Mouse (Mus musculus) midbrain, postnatal 0 days (tissue): Measurements from ENCODE around the gene Zfp653. TPM values are rescaled to one million over a fixed set of nuclear protein-coding genes. Genes with fewer than 3 reads are reported as not detected.

ENCODE experiments used
- ATAC-seq: fragments of 200-750 bp; cut with Nextera tagmentation; 2 replicates; pipeline ENCODE4 v1.8.0; 2017; ENCODE audit warnings: moderate number of reproducible peaks, mild to moderate bottlenecking, moderate TSS enrichment, moderate library complexity; ENCODE audit not compliant: low FRiP score
- DNase-seq: peaks from one replicate; pipeline ENCODE4 v3.0.0-alpha.2; 2015; ENCODE audit warnings: low spot score
- H3K27ac ChIP-seq: fragments of 300-500 bp; sonication (generic); 2 replicates; pipeline ENCODE4 v1.5.1; 2014; ENCODE audit warnings: low read depth, mild to moderate bottlenecking, low read length, mixed read lengths
- H3K27me3 ChIP-seq: fragments of 300-500 bp; sonication (generic); 2 replicates; pipeline ENCODE4 v1.6.1; 2014; ENCODE audit warnings: low read length, control low read depth, mixed read lengths; ENCODE audit not compliant: insufficient read depth
- H3K36me3 ChIP-seq: fragments of 300-500 bp; sonication (generic); 2 replicates; pipeline ENCODE4 v1.6.1; 2014; ENCODE audit warnings: low read length, control low read depth, mixed read lengths; ENCODE audit not compliant: insufficient read depth
- H3K4me1 ChIP-seq: fragments of 300-500 bp; sonication (generic); 2 replicates; pipeline ENCODE4 v1.6.1; 2014; ENCODE audit warnings: mild to moderate bottlenecking, control low read depth, antibody characterized with exemption, low read length, mixed read lengths; ENCODE audit not compliant: insufficient read depth
- H3K4me2 ChIP-seq: fragments of 300-500 bp; sonication (generic); 2 replicates; pipeline ENCODE4 v1.6.1; 2014; ENCODE audit warnings: low read depth, mild to moderate bottlenecking, low read length, mixed read lengths; ENCODE audit not compliant: poor library complexity, severe bottlenecking
- H3K4me3 ChIP-seq: fragments of 300-500 bp; sonication (generic); 2 replicates; pipeline ENCODE4 v1.5.1; 2014; ENCODE audit warnings: low read depth, mild to moderate bottlenecking, low read length, moderate library complexity
- H3K9ac ChIP-seq: fragments of 300-500 bp; sonication (generic); replicated peaks from 2 replicates; pipeline ENCODE4 v1.6.1; 2014; ENCODE audit warnings: mild to moderate bottlenecking, low read length, moderate library complexity, mixed read lengths; ENCODE audit not compliant: poor library complexity, severe bottlenecking
- H3K9me3 ChIP-seq: fragments of 300-500 bp; sonication (generic); 2 replicates; pipeline ENCODE4 v1.6.1; 2016; ENCODE audit warnings: low read length, control low read depth
- CTCF ChIP-seq: IDR thresholded peaks from 2 replicates; pipeline ENCODE4 v1.5.1; 2016; ENCODE audit warnings: antibody characterized with exemption, mild to moderate bottlenecking
- WGBS: fragments of 180-500 bp; shearing (Covaris S2); extraction: QIAGEN DNeasy Blood & Tissue Kit; methylation state at CpG from one replicate; pipeline ENCODE4 v1.1.7; 2014; 5-methylcytosine and 5-hydroxymethylcytosine counted together
- microRNA-seq: library from miRNA; unstranded; fragments of <30 nt; microRNA quantifications from one replicate; pipeline ENCODE4, GENCODE M21; 2016; ENCODE audit warnings: borderline number of aligned reads
- polyA plus RNA-seq: library from polyadenylated mRNA; unstranded; fragments of >200 nt; fragmentation: Nextera tagmentation; extraction: Ambion mirVana; gene quantifications from 2 replicates; pipeline ENCODE4 v1.2.1, GENCODE M21; 2015
- total RNA-seq: library from RNA; depleted of rRNA; stranded (reverse); fragments of >200 nt; gene quantifications from 2 replicates; pipeline ENCODE4 v1.2.3, GENCODE M21; 2014; rRNA removed

Zfp653 gene
- total and polyA plus RNA-seq, 2 experiments from 2014 or later: 15.1 to 30.0 TPM

DNA sequence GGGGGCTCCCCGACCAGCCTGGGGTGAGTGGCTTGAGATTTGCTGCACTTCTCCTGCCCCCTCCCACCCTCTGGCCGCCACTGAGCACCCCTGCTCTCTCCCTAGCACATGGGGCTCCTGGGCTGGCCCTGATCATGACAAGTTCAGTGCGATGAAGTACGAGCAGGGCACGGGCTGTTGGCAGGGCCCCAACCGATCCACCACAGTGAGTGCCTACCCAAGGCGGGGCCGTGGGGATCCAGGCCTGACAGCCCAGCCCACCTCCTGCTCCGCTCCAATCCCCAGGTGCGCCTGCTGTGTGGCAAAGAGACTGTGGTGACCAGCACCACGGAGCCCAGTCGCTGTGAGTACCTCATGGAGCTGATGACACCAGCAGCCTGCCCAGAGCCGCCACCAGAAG is 58.4 kb downstream of the Zfp653 start:
- TF ChIP-seq CTCF: no peak
- Histone ChIP-seq H3K4me3 (no peak overlapping the region), H3K27me3 (no peaks in the 10 kb centered on the region), H3K4me1 (no peaks in the 10 kb centered on the region), H3K4me2 (no peak overlapping the region), H3K36me3 (peaks cover 83% of the 10 kb centered on the region), H3K27ac (no peak overlapping the region), H3K9me3 (no peaks in the 10 kb centered on the region), H3K9ac (no peak overlapping the region)
- 96% methylated on average over 12 of the region's 13 CpGs for WGBS
- DNase-seq (no peak), ATAC-seq (no peak)

DNA sequence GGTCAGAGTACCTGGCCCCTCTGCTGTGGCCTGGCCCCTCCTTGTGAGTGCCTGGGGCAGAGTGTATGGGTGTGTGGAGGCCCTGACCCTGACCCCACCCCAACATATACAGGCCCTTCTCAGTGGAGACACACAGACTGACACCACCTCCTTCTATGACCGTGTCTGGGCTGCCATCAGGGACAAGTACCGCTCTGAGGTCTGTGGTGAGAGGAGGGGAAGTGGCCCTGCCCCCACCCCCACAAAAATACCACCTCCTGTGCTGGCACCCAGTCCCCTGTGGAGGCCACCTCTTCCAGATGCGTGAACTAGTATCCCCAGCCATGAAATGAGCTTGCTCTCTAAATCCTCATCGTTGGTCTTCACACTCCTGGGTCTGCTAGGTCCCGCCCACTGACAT is 60.1 kb downstream of the Zfp653 start:
- ATAC-seq (no peak), DNase-seq (no peak)
- Histone ChIP-seq H3K4me3 (no peak overlapping the region), H3K36me3 (peaks cover 85% of the 10 kb centered on the region), H3K4me2 (no peak overlapping the region), H3K9ac (no peak overlapping the region), H3K27ac (no peak overlapping the region), H3K9me3 (no peaks in the 10 kb centered on the region), H3K27me3 (no peaks in the 10 kb centered on the region), H3K4me1 (no peaks in the 10 kb centered on the region)
- WGBS: 86% methylated on average over 5 of the region's 5 CpGs
- TF ChIP-seq CTCF: no peak

Small RNA genes lying within 50 kb of the gene (microRNA-seq; reads per million reads assigned to microRNA genes)
- gene Mir7084: not detected

Other genes with a start within 250 kb of the Zfp653 start
- gene Angptl8, start 235.9 kb downstream of the Zfp653 start, total RNA-seq: not detected in 2 replicates
- gene Angptl8, start 235.9 kb downstream of the Zfp653 start, polyA plus RNA-seq: 0.20 and 0.48 TPM in 2 replicates
- 18.0 and 18.8 TPM in 2 replicates for gene Dock6, start 218.7 kb downstream of the Zfp653 start, total RNA-seq
- 10.3 and 11.3 TPM in 2 replicates for gene Dock6, start 218.7 kb downstream of the Zfp653 start, polyA plus RNA-seq
- gene Rab3d, start 153.2 kb downstream of the Zfp653 start, total RNA-seq: 15.9 and 26.0 TPM in 2 replicates
- gene Rab3d, start 153.2 kb downstream of the Zfp653 start, polyA plus RNA-seq: 17.4 and 18.1 TPM in 2 replicates
- gene Ccdc159, start 143.9 kb downstream of the Zfp653 start, total RNA-seq: 6.6 and 12.2 TPM in 2 replicates
- 4.7 and 5.2 TPM in 2 replicates for gene Ccdc159, start 143.9 kb downstream of the Zfp653 start, polyA plus RNA-seq
- gene Tmem205, start 143.8 kb downstream of the Zfp653 start, total RNA-seq: 32.1 and 50.9 TPM in 2 replicates
- gene Tmem205, start 143.8 kb downstream of the Zfp653 start, polyA plus RNA-seq: 44.2 and 50.1 TPM in 2 replicates
- gene Plppr2, start 134.3 kb downstream of the Zfp653 start, total RNA-seq: 129 and 165 TPM in 2 replicates
- 129 and 136 TPM in 2 replicates for gene Plppr2, start 134.3 kb downstream of the Zfp653 start, polyA plus RNA-seq
- gene Swsap1, start 115.6 kb downstream of the Zfp653 start, total RNA-seq: 33.7 and 38.6 TPM in 2 replicates
- 7.1 and 8.0 TPM in 2 replicates for gene Swsap1, start 115.6 kb downstream of the Zfp653 start, polyA plus RNA-seq
- gene Epor, start 107.9 kb downstream of the Zfp653 start, total RNA-seq: 2.7 TPM in 1 of 2 replicates, not detected in the other
- 1.7 and 1.9 TPM in 2 replicates for gene Epor, start 107.9 kb downstream of the Zfp653 start, polyA plus RNA-seq
- gene Rgl3, start 81.9 kb downstream of the Zfp653 start, total RNA-seq: 0.76 and 2.8 TPM in 2 replicates
- 0.85 and 1.1 TPM in 2 replicates for gene Rgl3, start 81.9 kb downstream of the Zfp653 start, polyA plus RNA-seq
- 4.3 and 5.8 TPM in 2 replicates for gene Ccdc151, start 68.7 kb downstream of the Zfp653 start, total RNA-seq
- 5.0 and 5.1 TPM in 2 replicates for gene Ccdc151, start 68.7 kb downstream of the Zfp653 start, polyA plus RNA-seq
- gene Prkcsh, start 68.6 kb downstream of the Zfp653 start, total RNA-seq: 71.9 and 85.8 TPM in 2 replicates
- 62.8 and 64.9 TPM in 2 replicates for gene Prkcsh, start 68.6 kb downstream of the Zfp653 start, polyA plus RNA-seq
- gene Elavl3, start 19.4 kb downstream of the Zfp653 start, total RNA-seq: 215 and 239 TPM in 2 replicates
- 75.2 and 78.7 TPM in 2 replicates for gene Elavl3, start 19.4 kb downstream of the Zfp653 start, polyA plus RNA-seq
- gene Gm49318, start 117 bp downstream of the Zfp653 start, total RNA-seq: 4.1 TPM in 1 of 2 replicates, not detected in the other
- gene Gm49318, start 117 bp downstream of the Zfp653 start, polyA plus RNA-seq: 0.25 and 0.36 TPM in 2 replicates
- 49.6 and 56.3 TPM in 2 replicates for gene Ecsit, start 14.1 kb upstream of the Zfp653 start, total RNA-seq
- gene Ecsit, start 14.1 kb upstream of the Zfp653 start, polyA plus RNA-seq: 55.0 and 57.2 TPM in 2 replicates
- 1.2 and 1.3 TPM in 2 replicates for gene Cnn1, start 27.8 kb upstream of the Zfp653 start, total RNA-seq
- 0.77 and 0.92 TPM in 2 replicates for gene Cnn1, start 27.8 kb upstream of the Zfp653 start, polyA plus RNA-seq
- gene Elof1, start 45.8 kb upstream of the Zfp653 start, total RNA-seq: 129 and 132 TPM in 2 replicates
- gene Elof1, start 45.8 kb upstream of the Zfp653 start, polyA plus RNA-seq: 161 and 178 TPM in 2 replicates
- 1.0 and 2.9 TPM in 2 replicates for gene Acp5, start 64.3 kb upstream of the Zfp653 start, total RNA-seq
- 0.47 and 0.79 TPM in 2 replicates for gene Acp5, start 64.3 kb upstream of the Zfp653 start, polyA plus RNA-seq
- 27.0 and 40.8 TPM in 2 replicates for gene Pigyl, start 85.5 kb upstream of the Zfp653 start, total RNA-seq
- 120 and 122 TPM in 2 replicates for gene Pigyl, start 85.5 kb upstream of the Zfp653 start, polyA plus RNA-seq
- 0.22 and 2.0 TPM in 2 replicates for gene Zfp872, start 116.7 kb upstream of the Zfp653 start, total RNA-seq
- gene Zfp872, start 116.7 kb upstream of the Zfp653 start, polyA plus RNA-seq: 0.29 and 0.31 TPM in 2 replicates
- 8.2 and 10.2 TPM in 2 replicates for gene Zfp809, start 154.3 kb upstream of the Zfp653 start, total RNA-seq
- gene Zfp809, start 154.3 kb upstream of the Zfp653 start, polyA plus RNA-seq: 5.8 and 6.3 TPM in 2 replicates
- gene Zfp599, start 188.5 kb upstream of the Zfp653 start, total RNA-seq: 4.7 and 5.1 TPM in 2 replicates
- gene Zfp599, start 188.5 kb upstream of the Zfp653 start, polyA plus RNA-seq: 7.2 and 7.8 TPM in 2 replicates
- gene Zfp810, start 236.3 kb upstream of the Zfp653 start, total RNA-seq: 31.1 and 37.8 TPM in 2 replicates
- gene Zfp810, start 236.3 kb upstream of the Zfp653 start, polyA plus RNA-seq: 24.9 and 27.5 TPM in 2 replicates